Mouse (Mus musculus) adrenal gland, postnatal 4 days (tissue): ENCODE data around the gene Neurog3. TPM values are rescaled to one million over a fixed set of nuclear protein-coding genes. Genes with fewer than 3 reads are reported as not detected.
A peak's percentile ranks its signal among the peaks of the same experiment; 100 is the strongest.

ENCODE experiments used
- DNase-seq, 2 experiments: peaks; one replicate each; pipeline ENCODE4 v3.0.0; 2021 to 2022; ENCODE audit warnings: low spot score in 2 of 2, mixed read lengths in 2 of 2
- total RNA-seq, 2 experiments: library from RNA; stranded (reverse); gene quantifications; 2 replicates each; pipeline ENCODE4 v1.2.3; 2021

Gene Neurog3
- total RNA-seq, 2 experiments from 2014 or later: not detected

DNA sequence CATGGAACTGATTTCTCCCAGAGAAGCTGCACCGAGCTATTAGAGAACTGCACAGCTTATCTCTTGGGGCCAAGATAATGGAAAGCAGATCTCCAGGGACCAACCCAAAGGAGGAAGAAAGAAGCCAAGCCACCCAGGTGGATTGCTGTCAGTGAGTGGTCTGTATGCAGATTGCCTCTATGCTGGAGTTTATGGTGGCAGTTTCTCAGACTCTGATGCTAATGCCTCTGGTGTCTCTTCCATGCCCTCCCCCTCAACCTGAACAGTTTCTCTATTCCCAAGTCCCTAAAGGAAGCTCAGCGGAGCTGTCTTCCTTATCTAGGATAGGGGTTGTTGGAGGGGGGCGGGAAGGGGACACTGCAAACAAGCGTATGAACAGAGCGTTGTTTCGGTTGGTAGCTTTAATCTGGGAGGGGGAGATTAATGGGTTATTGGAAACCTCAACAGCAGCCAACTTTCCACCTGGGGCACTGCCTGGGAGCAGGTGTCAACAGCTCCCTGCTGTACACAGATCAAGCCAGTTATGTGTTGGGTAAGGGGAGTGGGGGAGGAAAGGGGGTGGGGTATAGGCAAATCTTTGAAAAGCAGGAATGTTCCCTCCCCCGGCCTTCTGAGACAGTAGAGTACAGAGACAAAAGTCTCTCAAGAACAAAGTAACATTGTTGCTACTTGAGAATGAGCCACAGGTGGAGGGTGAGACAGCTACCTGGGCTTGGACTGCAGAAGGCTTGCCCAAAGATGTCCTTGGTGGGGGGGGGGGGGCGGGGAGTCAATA is 3.0 kb downstream of the Neurog3 start:
- no peak for DNase-seq

GRCm38 (mm10) chr10:62137150-62137549 is 4.3 kb downstream of the Neurog3 start:
- DNase-seq: no peak

DNA sequence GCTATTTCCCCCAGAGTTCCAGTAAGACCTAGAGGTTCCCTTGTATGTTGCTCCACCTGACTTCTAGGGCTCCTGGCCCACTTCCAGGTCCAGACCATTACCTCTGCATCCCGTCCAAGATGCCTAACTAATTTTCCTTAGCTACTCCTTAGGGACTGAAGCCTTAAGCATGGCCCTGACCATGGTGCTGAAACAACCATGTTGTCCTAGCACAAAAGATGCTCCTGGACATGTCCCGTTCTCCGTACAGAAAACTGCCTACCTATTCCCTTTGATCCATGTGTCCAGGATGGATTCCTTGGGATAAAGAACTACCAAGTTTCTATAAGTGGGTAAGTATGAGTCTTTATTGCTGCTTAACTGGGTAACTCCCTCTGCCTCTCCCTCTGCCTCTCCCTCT is 5.2 kb downstream of the Neurog3 start:
- DNase-seq: no peak

DNA sequence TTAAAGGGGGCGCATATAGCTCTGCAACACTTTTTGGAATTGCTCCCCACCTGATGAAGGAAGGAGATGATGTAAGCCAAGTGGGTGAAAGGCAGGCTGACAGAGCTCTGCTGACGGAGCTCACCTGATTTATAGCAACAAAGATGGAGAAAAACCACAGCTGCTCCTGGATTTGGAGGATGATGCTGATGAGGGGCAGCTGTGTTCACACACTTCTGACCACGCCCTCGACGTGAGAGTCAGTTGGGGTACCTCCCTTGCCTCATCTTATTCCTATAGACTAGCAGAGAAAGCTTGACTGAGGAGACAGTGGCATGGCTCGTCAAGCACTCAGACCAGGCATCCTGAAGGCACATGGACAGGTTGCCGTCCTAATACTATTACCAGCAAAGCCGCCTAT is 10.9 kb downstream of the Neurog3 start, which contains the start of gene Fam241b:
Gene Fam241b, minus strand, starts transcription at position 101 of the 400 bp plus-strand sequence.
- DNase-seq: no peak

- DNase-seq: no peak
Observed at GRCm38 (mm10) chr10:62145957-62146356, 13.1 kb downstream of the Neurog3 start.

DNA sequence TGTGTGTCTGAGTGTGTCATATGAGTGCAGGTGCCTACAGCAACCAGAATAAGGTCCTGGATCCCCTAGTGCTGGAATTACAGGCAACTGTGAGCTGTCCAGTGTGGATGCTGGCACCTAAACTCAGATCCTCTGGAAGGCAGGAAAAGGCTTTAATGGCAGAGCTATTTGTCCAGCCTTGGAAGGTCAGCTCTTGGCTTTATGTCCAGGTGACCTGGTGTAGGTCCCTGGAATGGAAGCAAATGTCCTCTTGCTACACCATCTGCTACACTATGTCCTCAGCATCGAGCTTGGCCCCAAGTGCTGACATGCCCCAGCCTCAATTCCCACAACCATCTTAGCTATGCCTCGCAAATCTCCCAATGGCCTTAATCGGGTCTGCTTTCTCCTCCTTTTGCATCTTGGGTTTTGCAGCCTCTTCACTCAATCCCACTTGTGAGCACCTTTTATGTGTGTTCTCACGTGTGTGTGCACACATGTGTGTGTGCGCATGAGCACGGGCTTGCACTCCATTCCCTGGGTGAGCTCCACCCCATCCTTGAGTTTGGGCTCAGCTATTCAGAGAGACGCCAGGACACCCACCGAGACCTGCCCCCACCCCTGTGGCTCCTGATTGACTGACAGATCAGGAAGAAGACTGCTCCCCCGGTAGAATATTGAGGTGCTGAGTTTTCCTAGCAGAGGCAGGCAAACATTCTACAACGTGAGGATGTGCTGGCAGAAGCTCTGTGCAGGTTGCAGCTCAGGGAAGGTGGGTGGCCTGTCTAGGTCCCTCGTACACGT is 14.8 kb downstream of the Neurog3 start:
- no peak for DNase-seq

GRCm38 (mm10) chr10:62149929-62150328 is 17.0 kb downstream of the Neurog3 start:
- DNase-seq: no peak

DNA sequence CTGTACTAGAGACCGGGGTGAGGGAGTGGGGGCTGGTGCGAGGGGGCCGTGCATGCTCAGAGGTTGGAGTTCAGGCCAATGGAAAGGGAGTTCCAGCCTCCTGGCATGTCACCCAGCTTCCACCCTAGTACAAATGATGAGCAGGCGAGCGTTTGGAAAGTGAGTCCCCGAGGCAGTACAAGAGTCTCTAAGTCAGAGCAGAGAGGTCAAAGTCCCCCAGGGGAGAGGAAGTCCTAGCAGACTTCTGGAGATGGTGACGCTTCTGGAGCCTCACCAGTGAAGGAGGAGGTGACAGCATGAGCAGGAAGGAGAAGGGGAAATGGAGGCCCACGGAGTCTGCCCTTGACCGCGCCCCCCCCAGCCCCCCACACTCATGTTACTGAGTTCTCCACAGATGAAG is 29.5 kb downstream of the Neurog3 start:
- no peak for DNase-seq

GRCm38 (mm10) chr10:62172841-62173553 is 40.1 kb downstream of the Neurog3 start:
- no peak for DNase-seq

GRCm38 (mm10) chr10:62173941-62174448 is 41.1 kb downstream of the Neurog3 start:
- no peak for DNase-seq

DNA sequence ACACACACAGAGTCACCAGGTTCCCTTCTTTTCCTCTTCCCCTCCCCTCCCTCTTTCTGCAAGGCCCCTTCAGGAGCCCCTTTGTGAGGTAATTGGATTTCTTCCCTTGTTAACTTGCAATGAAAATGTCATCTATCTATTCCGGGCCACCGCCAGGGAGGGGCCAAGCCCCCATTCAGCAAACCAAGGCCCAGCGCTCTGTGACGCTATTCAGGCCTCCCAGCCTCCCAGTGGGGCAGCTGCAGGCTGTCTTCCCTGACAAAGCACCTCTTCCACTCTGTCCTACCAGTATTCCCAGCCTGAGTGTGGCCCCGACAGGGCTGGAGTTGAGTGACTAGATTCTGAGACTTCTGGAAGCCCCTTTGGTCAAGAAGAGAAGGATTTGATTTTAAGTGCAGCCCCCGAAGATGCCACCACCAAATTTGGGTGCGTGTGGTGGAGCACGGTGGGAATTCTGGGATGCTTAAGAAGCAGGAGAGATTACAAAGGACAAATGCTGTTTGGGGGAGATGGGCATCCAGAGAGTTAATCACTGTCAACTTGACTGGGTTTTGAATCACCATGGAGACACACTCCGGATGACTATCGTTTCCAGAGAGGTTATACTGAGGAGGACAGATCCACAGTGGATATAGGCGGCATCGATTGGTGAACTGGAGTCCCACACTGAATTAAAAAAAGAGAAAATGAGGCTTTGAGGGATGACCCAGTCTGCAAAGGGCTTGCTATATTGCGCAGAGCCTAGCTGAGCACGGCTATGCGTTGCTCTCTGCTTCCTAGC is 41.8 kb downstream of the Neurog3 start:
- no peak for DNase-seq

DNA sequence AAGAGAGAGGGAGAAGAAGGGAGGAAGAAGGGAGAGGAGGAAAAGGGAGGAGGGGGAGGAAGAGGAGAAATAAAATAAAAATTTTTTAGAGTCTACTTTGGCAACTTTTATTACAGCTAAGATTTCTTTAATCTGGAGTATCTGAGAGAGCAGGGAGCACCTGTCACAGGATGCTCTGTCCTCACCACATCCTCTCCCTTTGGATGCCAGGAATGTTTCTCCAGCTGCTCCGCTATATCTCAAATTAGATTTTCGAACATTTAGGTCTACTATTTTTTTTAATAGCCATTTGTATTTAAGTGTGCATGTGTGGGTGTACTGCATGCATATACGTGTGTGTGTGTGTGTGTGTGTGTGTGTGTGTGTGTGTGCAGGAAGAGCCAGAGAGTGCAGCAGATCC is 47.1 kb downstream of the Neurog3 start:
- DNase-seq: no peak

DNA sequence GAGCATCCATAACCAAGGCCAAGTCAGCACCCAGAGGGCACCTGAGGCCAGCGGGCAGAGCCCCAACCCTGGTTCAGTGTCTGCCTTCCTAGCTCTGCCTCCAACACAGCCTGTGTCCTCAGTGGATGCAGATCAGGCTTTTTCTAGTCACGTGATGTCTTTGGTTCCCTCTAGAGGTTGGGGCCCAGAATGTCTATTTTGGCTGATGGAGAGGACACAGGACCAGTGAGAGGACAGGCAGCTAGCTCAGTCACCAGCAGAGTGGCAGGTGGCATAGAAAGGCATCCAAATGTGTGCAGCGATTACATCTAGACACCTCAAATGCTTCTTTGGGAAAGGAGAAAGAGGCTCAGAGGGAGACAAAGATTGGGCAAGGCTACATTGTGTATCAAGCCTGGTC is 48.8 kb downstream of the Neurog3 start:
- no peak for DNase-seq

GRCm38 (mm10) chr10:62182471-62183014 is 49.7 kb downstream of the Neurog3 start:
- no peak for DNase-seq

GRCm38 (mm10) chr10:62183053-62183452 is 50.2 kb downstream of the Neurog3 start:
- peak; percentile 86 to 95 for DNase-seq

Other genes starting within 250 kb of the Neurog3 start
- 10 to 100 TPM; 17.5 to 19.8 TPM for gene Col13a1, start 154.0 kb upstream of the Neurog3 start, total RNA-seq
- gene Fam241b, start 10.8 kb downstream of the Neurog3 start, total RNA-seq: 1 to 10 TPM; 5.2 to 6.0 TPM
- gene Tspan15, start 98.2 kb downstream of the Neurog3 start, total RNA-seq: 10 to 100 TPM; 29.4 to 37.0 TPM
- gene Tacr2, start 119.3 kb downstream of the Neurog3 start, total RNA-seq: 10 to 100 TPM; 18.6 to 18.7 TPM
- 10 to 100 TPM; 36.0 to 49.8 TPM for gene Hk1, start 246.8 kb downstream of the Neurog3 start, total RNA-seq